Mouse (Mus musculus) 3T3-L1 (cell line): ENCODE results near the gene Hoxa3.

Source experiments
- DNase-seq: peaks from one replicate; pipeline ENCODE4 v3.0.0-alpha.2; 2015; ENCODE audit warnings: low read depth, low spot score

Gene Hoxa3

GRCm38 (mm10) chr6:52168191-52169055, 44.7 kb downstream of the Hoxa3 start:
- peak; percentile 67 for DNase-seq

- peak; percentile 66 for DNase-seq
Measured at GRCm38 (mm10) chr6:52167736-52168161, 45.4 kb downstream of the Hoxa3 start.

- peak; percentile 57 for DNase-seq
Measured at GRCm38 (mm10) chr6:52167176-52167575, 46.0 kb downstream of the Hoxa3 start.

GRCm38 (mm10) chr6:52166431-52167077, 46.6 kb downstream of the Hoxa3 start:
- DNase-seq: peak; percentile 81

- DNase-seq: peak; percentile 82
Measured at GRCm38 (mm10) chr6:52165441-52166370, 47.4 kb downstream of the Hoxa3 start.

- DNase-seq: peak; percentile 90
Measured at GRCm38 (mm10) chr6:52164626-52165440, 48.3 kb downstream of the Hoxa3 start, which contains the start of gene Hoxa2. Gene Hoxa2, minus strand, starts transcription at chr6:52164831.

GRCm38 (mm10) chr6:52164051-52164625, 49.0 kb downstream of the Hoxa3 start:
- DNase-seq: peak; percentile 69

- DNase-seq: peak; percentile 80
Measured at GRCm38 (mm10) chr6:52163366-52164031, 49.6 kb downstream of the Hoxa3 start.

GRCm38 (mm10) chr6:52162611-52163365, 50.3 kb downstream of the Hoxa3 start:
- peak; percentile 62 for DNase-seq

- DNase-seq: no peak
Measured at GRCm38 (mm10) chr6:52162093-52162380, 51.1 kb downstream of the Hoxa3 start.

GRCm38 (mm10) chr6:52161336-52162092, 51.6 kb downstream of the Hoxa3 start:
- DNase-seq: peak; percentile 73

- DNase-seq: peak; percentile 82
Measured at GRCm38 (mm10) chr6:52160511-52161335, 52.4 kb downstream of the Hoxa3 start.

- DNase-seq: peak; percentile 97
Measured at GRCm38 (mm10) chr6:52159979-52160378, 53.2 kb downstream of the Hoxa3 start.

GRCm38 (mm10) chr6:52159164-52159761, 53.9 kb downstream of the Hoxa3 start:
- DNase-seq: peak; percentile 87

GRCm38 (mm10) chr6:52158276-52159051, 54.7 kb downstream of the Hoxa3 start, which contains the start of gene Hoxa1:
Gene Hoxa1, minus strand, starts transcription at chr6:52158317.
- peak; percentile 97 for DNase-seq
